Mouse (Mus musculus) thymus, adult 2 months (tissue): Measurements from ENCODE around the gene Olfr1359. TPM values are rescaled to one million over a fixed set of nuclear protein-coding genes. Genes with fewer than 3 reads are reported as not detected.

Experiments
- DNase-seq: peaks from one replicate; pipeline ENCODE4 v3.0.0; 2021
- H3K27ac ChIP-seq: fragments of 200-500 bp; 2 replicates; pipeline ENCODE4 v1.5.1; 2012; ENCODE audit warnings: low read length, control low read depth; ENCODE audit not compliant: control insufficient read depth, insufficient read depth
- H3K27me3 ChIP-seq: fragments of 200-500 bp; 2 replicates; pipeline ENCODE4 v1.6.1; 2012; ENCODE audit warnings: mild to moderate bottlenecking, low read length, moderate library complexity, mixed read lengths; ENCODE audit not compliant: control insufficient read depth, insufficient read depth
- H3K36me3 ChIP-seq: fragments of 200-500 bp; 2 replicates; pipeline ENCODE4 v1.6.1; 2012; ENCODE audit warnings: mild to moderate bottlenecking, low read length, moderate library complexity; ENCODE audit not compliant: control insufficient read depth, insufficient read depth
- H3K4me1 ChIP-seq: fragments of 200-500 bp; replicated peaks from 2 replicates; pipeline ENCODE4 v1.6.1; 2012; ENCODE audit warnings: low read length; ENCODE audit not compliant: control insufficient read depth, insufficient read depth
- H3K4me3 ChIP-seq: fragments of 200-500 bp; 2 replicates; pipeline ENCODE4 v1.5.1; 2012; ENCODE audit warnings: mild to moderate bottlenecking, low read length, control low read depth, moderate library complexity; ENCODE audit not compliant: control insufficient read depth, insufficient read depth
- CTCF ChIP-seq: fragments of 200-500 bp; IDR thresholded peaks from 2 replicates; pipeline ENCODE4 v1.5.1; 2012; ENCODE audit warnings: mild to moderate bottlenecking, control low read depth, low read length, moderate library complexity, borderline replicate concordance; ENCODE audit not compliant: control insufficient read depth, poor library complexity, insufficient read depth; ENCODE audit errors: extremely low read depth
- POLR2A ChIP-seq: fragments of 200-500 bp; IDR thresholded peaks from 2 replicates; pipeline ENCODE4 v1.6.1; 2012; ENCODE audit warnings: mild to moderate bottlenecking, low read length, control low read depth, moderate library complexity; ENCODE audit not compliant: control insufficient read depth, poor library complexity, insufficient read depth; ENCODE audit errors: extremely low read depth
- WGBS: fragments of 180-500 bp; shearing (Covaris S2); methylation state at CpG from one replicate; pipeline ENCODE4 v1.1.7; 2018; 5-methylcytosine and 5-hydroxymethylcytosine counted together
- polyA plus RNA-seq: library from polyadenylated mRNA; depleted of rRNA; stranded (reverse); fragments of >200 nt; gene quantifications from 2 replicates; pipeline ENCODE4 v1.2.3, GENCODE M21; 2012; rRNA removed

Olfr1359 gene
- polyA plus RNA-seq, result not detected in 2 replicates

GRCm38 (mm10) chr13:21697811-21698210, at the start of gene Olfr1359:
Gene Olfr1359 (plus strand): TSS chr13:21698111.
- no peak for TF ChIP-seq CTCF
- no peak for TF ChIP-seq POLR2A
- no peaks in the 10 kb centered on the region; the same call in 1 of the 2 replicates for H3K27me3 ChIP-seq
- DNase-seq, result no peak

GRCm38 (mm10) chr13:21663286-21663685, 34.6 kb upstream of the Olfr1359 start, which contains the start of gene Olfr1361:
Gene Olfr1361 (minus strand): TSS chr13:21663386.
- TF ChIP-seq CTCF (no peak), POLR2A (no peak)
- no peaks in the 10 kb centered on the region for H3K4me1 ChIP-seq
- H3K27me3 ChIP-seq, result no peaks in the 10 kb centered on the region
- no peak within 1 kb of the TSS for H3K4me3 ChIP-seq
- DNase-seq, result no peak
- H3K27ac ChIP-seq, result no peak within 1 kb of the TSS
- no peaks in the 10 kb centered on the region for H3K36me3 ChIP-seq
- WGBS, result 86% methylated on average over 2 of the region's 2 CpGs

More at GRCm38 (mm10) chr13:21697811-21698210, at the start of gene Olfr1359:
- H3K4me3 ChIP-seq, result no peak within 1 kb of the TSS
- no peak within 1 kb of the TSS for H3K27ac ChIP-seq
- H3K4me1 ChIP-seq, result no peaks in the 10 kb centered on the region
- H3K36me3 ChIP-seq, result no peaks in the 10 kb centered on the region

- TF ChIP-seq POLR2A (no peak), CTCF (no peak)
- Histone ChIP-seq H3K27ac (no peak within 1 kb of the TSS), H3K27me3 (no peaks in the 10 kb centered on the region), H3K36me3 (no peaks in the 10 kb centered on the region), H3K4me3 (no peak within 1 kb of the TSS), H3K4me1 (no peaks in the 10 kb centered on the region)
- no peak for DNase-seq
- WGBS, result 86% methylated on average over 2 of the region's 2 CpGs
These were observed 20.6 kb upstream of the Olfr1359 start, which contains the start of gene Olfr1360 for GRCm38 (mm10) chr13:21677305-21677704. Gene Olfr1360 (minus strand): TSS chr13:21677405.

- H3K27ac ChIP-seq, result no peak overlapping the region
- 74% methylated on average over 4 of the region's 4 CpGs for WGBS
- no peaks in the 10 kb centered on the region for H3K4me1 ChIP-seq
- H3K4me3 ChIP-seq, result no peak overlapping the region
- no peaks in the 10 kb centered on the region for H3K36me3 ChIP-seq
- no peak for DNase-seq
- TF ChIP-seq CTCF (no peak), POLR2A (no peak)
- H3K27me3 ChIP-seq, result no peaks in the 10 kb centered on the region; the same call in 1 of the 2 replicates
These were observed 8.8 kb downstream of the Olfr1359 start for GRCm38 (mm10) chr13:21706669-21707068.

- Histone ChIP-seq H3K4me1 (peaks cover 2% of the 10 kb centered on the region), H3K27me3 (no peaks in the 10 kb centered on the region), H3K27ac (peak overlapping the region; percentile 81), H3K36me3 (no peaks in the 10 kb centered on the region), H3K4me3 (peak overlapping the region; percentile 93)
- DNase-seq, result peak; percentile 92
- under 1% methylated on average over 32 of the region's 32 CpGs for WGBS
- TF ChIP-seq POLR2A, result no peak
- TF ChIP-seq CTCF, result peak; percentile 76
These were observed 12.3 kb downstream of the Olfr1359 start for GRCm38 (mm10) chr13:21710031-21710711.

- WGBS, result 4% methylated on average over 22 of the region's 22 CpGs
- peak; percentile 85 for DNase-seq
- TF ChIP-seq CTCF, result no peak
- no peak for TF ChIP-seq POLR2A
These were observed 13.1 kb downstream of the Olfr1359 start for GRCm38 (mm10) chr13:21710821-21711525.

More at GRCm38 (mm10) chr13:21710821-21711525, 13.1 kb downstream of the Olfr1359 start:
- Histone ChIP-seq H3K4me1 (peaks cover 2% of the 10 kb centered on the region), H3K4me3 (peak overlapping the region; percentile 3; the same call in 1 of the 2 replicates), H3K27me3 (no peaks in the 10 kb centered on the region), H3K36me3 (no peaks in the 10 kb centered on the region), H3K27ac (peak overlapping the region; percentile 48; the same call in 1 of the 2 replicates)
